In genomic region chr4:105158169-105158555, GRCm38 (mm10) we compare ENCODE assay signal across 8 mouse cellular contexts. TPM values are rescaled to one million over a fixed set of nuclear protein-coding genes. Genes with fewer than 3 reads are reported as not detected.
A peak's percentile ranks its signal among the peaks of the same experiment; 100 is the strongest.
DNase-seq lines count a peak whose midpoint lies in the region; ATAC-seq lines count a peak whose summit lies in the region.

No protein-coding gene starts in this region.

- H3K36me3 ChIP-seq in intestine, embryonic 16.5 days (ENCODE audit: control insufficient read depth, insufficient read depth, low read length) = no peaks in the 10 kb centered on the region
- no peaks in the 10 kb centered on the region for H3K36me3 ChIP-seq in limb, embryonic 11.5 days (ENCODE audit: control insufficient read depth, insufficient read depth, low read length)
- H3K36me3 ChIP-seq in midbrain, embryonic 11.5 days (ENCODE audit: control insufficient read depth, insufficient read depth, low read length) = peaks cover 5% of the 10 kb centered on the region; the same call in 1 of the 2 replicates

- no peaks in the 10 kb centered on the region for H3K27me3 ChIP-seq in intestine, embryonic 16.5 days (replicated peaks; ENCODE audit: control insufficient read depth, insufficient read depth, low read length)
- H3K27me3 ChIP-seq in limb, embryonic 11.5 days (ENCODE audit: control insufficient read depth, insufficient read depth, low read length) = no peaks in the 10 kb centered on the region
- H3K27me3 ChIP-seq in midbrain, embryonic 11.5 days (ENCODE audit: control insufficient read depth, insufficient read depth, low read length) = no peaks in the 10 kb centered on the region

- H3K4me1 ChIP-seq in intestine, embryonic 16.5 days (ENCODE audit: control insufficient read depth, insufficient read depth, low read length) = peaks cover 9% of the 10 kb centered on the region
- H3K4me1 ChIP-seq in limb, embryonic 11.5 days (ENCODE audit: control insufficient read depth, insufficient read depth, low read length) = peaks cover 22% of the 10 kb centered on the region; the same call in 1 of the 2 replicates
- H3K4me1 ChIP-seq in midbrain, embryonic 11.5 days (ENCODE audit: control insufficient read depth, insufficient read depth, low read length) = peaks cover 11% of the 10 kb centered on the region

- DNase-seq in adrenal gland, adult 18-20 months (ENCODE audit: low spot score in 2 of 2) = peak; percentile 71 to 78
- peak; percentile 89 for DNase-seq in embryo, embryonic 10 days (ENCODE audit: low spot score)
- peak; percentile 60 to 80 for DNase-seq in gastrocnemius, postnatal 4 days (ENCODE audit: low spot score in 2 of 2)
- DNase-seq in limb, embryonic 11.5 days (ENCODE audit: low spot score) = peak; percentile 80
- peak; percentile 97 for DNase-seq in midbrain, embryonic 11.5 days (ENCODE audit: low spot score, missing footprints)
- DNase-seq in skeletal muscle tissue, adult 2 months (ENCODE audit: low read depth, low spot score) = peak; percentile 79
- DNase-seq in yolk sac, embryonic 10.5 days (ENCODE audit: low spot score) = peak; percentile 81

- H3K4me2 ChIP-seq in intestine, embryonic 16.5 days (ENCODE audit: low read depth, low read length) = peak overlapping the region; percentile 74
- peak overlapping the region; percentile 79 for H3K4me2 ChIP-seq in limb, embryonic 11.5 days (ENCODE audit: low read depth, severe bottlenecking)
- peak overlapping the region; percentile 51 for H3K4me2 ChIP-seq in midbrain, embryonic 11.5 days

- peak; percentile 80 for ATAC-seq in intestine, embryonic 16.5 days
- ATAC-seq in limb, embryonic 11.5 days (ENCODE audit: insufficient number of reproducible peaks, low FRiP score, low TSS enrichment, low read depth) = 0 out of 2 replicates have a peak, but pooled peaks have one; percentile 38
- ATAC-seq in midbrain, embryonic 11.5 days (ENCODE audit: low FRiP score) = peak; percentile 73

- H3K27ac ChIP-seq in intestine, embryonic 16.5 days (ENCODE audit: low read length) = peak overlapping the region; percentile 97
- H3K27ac ChIP-seq in limb, embryonic 11.5 days (replicated peaks; ENCODE audit: low read depth, low read length) = peak overlapping the region; percentile 99
- peak overlapping the region; percentile 90 for H3K27ac ChIP-seq in midbrain, embryonic 11.5 days (ENCODE audit: low read depth, low read length)

- H3K9me3 ChIP-seq in intestine, embryonic 16.5 days (ENCODE audit: control insufficient read depth, low read length) = no peaks in the 10 kb centered on the region
- H3K9me3 ChIP-seq in limb, embryonic 11.5 days (ENCODE audit: control insufficient read depth, low read length) = no peaks in the 10 kb centered on the region
- no peaks in the 10 kb centered on the region for H3K9me3 ChIP-seq in midbrain, embryonic 11.5 days (ENCODE audit: control insufficient read depth, low read length)

- peak overlapping the region; percentile 92 for H3K9ac ChIP-seq in intestine, embryonic 16.5 days (ENCODE audit: low read depth, low read length)
- H3K9ac ChIP-seq in limb, embryonic 11.5 days (ENCODE audit: low read length) = peak overlapping the region; percentile 98
- H3K9ac ChIP-seq in midbrain, embryonic 11.5 days (ENCODE audit: low read length) = peak overlapping the region; percentile 93

- under 1% methylated on average over 26 of the region's 26 CpGs for WGBS in intestine, embryonic 16.5 days
- under 1% methylated on average over 26 of the region's 26 CpGs for WGBS in limb, embryonic 11.5 days
- under 1% methylated on average over 26 of the region's 26 CpGs for WGBS in midbrain, embryonic 11.5 days

- peak overlapping the region; percentile 97 for H3K4me3 ChIP-seq in intestine, embryonic 16.5 days (ENCODE audit: low read length)
- peak overlapping the region; percentile 99 for H3K4me3 ChIP-seq in limb, embryonic 11.5 days (ENCODE audit: low read depth, low read length)
- H3K4me3 ChIP-seq in midbrain, embryonic 11.5 days (ENCODE audit: low read depth, low read length) = peak overlapping the region; percentile 94

RNA-seq across cellular contexts. Expression of gene Plpp3, which starts 1.0 kb away (rescaled TPM):
- 100 to 1,000 TPM; 234 to 351 TPM for total RNA-seq in adrenal gland, adult 18-20 months (2021)
- 100 to 1,000 TPM; 116 to 119 TPM for total RNA-seq in gastrocnemius, postnatal 4 days (2021)
- polyA plus RNA-seq in intestine, embryonic 16.5 days (2015; fragmentation: Nextera tagmentation; extraction: Ambion mirVana) = 46.0 and 48.4 TPM in 2 replicates
- 76.1 and 81.8 TPM in 2 replicates for polyA plus RNA-seq in limb, embryonic 11.5 days (2014; fragmentation: Nextera tagmentation; extraction: Ambion mirVana)
- polyA plus RNA-seq in midbrain, embryonic 11.5 days (2014; fragmentation: Nextera tagmentation; extraction: Ambion mirVana) = 46.3 and 47.0 TPM in 2 replicates

RNA-seq across cellular contexts. Expression of gene Prkaa2, which starts 48.5 kb away (rescaled TPM):
- total RNA-seq in adrenal gland, adult 18-20 months (2021) = 1 to 10 TPM; 7.6 to 8.3 TPM
- total RNA-seq in gastrocnemius, postnatal 4 days (2021) = 10 to 100 TPM; 44.4 to 46.8 TPM
- polyA plus RNA-seq in intestine, embryonic 16.5 days (2015; fragmentation: Nextera tagmentation; extraction: Ambion mirVana) = 6.3 and 7.2 TPM in 2 replicates
- polyA plus RNA-seq in limb, embryonic 11.5 days (2014; fragmentation: Nextera tagmentation; extraction: Ambion mirVana) = 0.58 and 0.72 TPM in 2 replicates
- 3.7 and 4.4 TPM in 2 replicates for polyA plus RNA-seq in midbrain, embryonic 11.5 days (2014; fragmentation: Nextera tagmentation; extraction: Ambion mirVana)

Comparison
In these comparisons a context has a peak if more than half of its experiments do, and no peak if none do; other contexts are left out.
1. Peak in every context shown above with its lines: DNase-seq, ATAC-seq, H3K4me3 ChIP-seq and H3K27ac ChIP-seq.